Mouse (Mus musculus): ENCODE measurements at regions not wholly inside any gene's neighbourhood (a gene's known extent, or its start where the extent isn't known, plus 50 kb on each side); places are given as distances from the start of the nearest gene placed in this dataset.

- no peaks in the 10 kb centered on the region for H3K36me3 ChIP-seq
- no peak for ATAC-seq (ENCODE audit: borderline replicate concordance, extremely low read depth, low FRiP score, low TSS enrichment)
- 39% methylated on average over 17 of the region's 17 CpGs for WGBS
- H3K4me2 ChIP-seq = no peak overlapping the region
- no peak overlapping the region for H3K27ac ChIP-seq
- H3K27me3 ChIP-seq = no peaks in the 10 kb centered on the region
- H3K9me3 ChIP-seq = no peaks in the 10 kb centered on the region
- 0 out of 2 replicates have a peak, but pooled peaks cover 7% of the 10 kb centered on the region for H3K4me1 ChIP-seq
- H3K4me3 ChIP-seq = no peak overlapping the region
- H3K9ac ChIP-seq = no peak overlapping the region
Measured at GRCm38 (mm10) chr1:193988970-193989904, 619.1 kb upstream of the Camk1g start.

GRCm38 (mm10) chr1:193980571-193980970, 610.5 kb upstream of the Camk1g start:
- Histone ChIP-seq H3K27ac (no peak overlapping the region), H3K27me3 (no peaks in the 10 kb centered on the region), H3K4me3 (no peak overlapping the region), H3K9me3 (no peaks in the 10 kb centered on the region), H3K4me1 (no peaks in the 10 kb centered on the region), H3K36me3 (no peaks in the 10 kb centered on the region), H3K9ac (no peak overlapping the region), H3K4me2 (no peak overlapping the region)
- 69% methylated on average over 4 of the region's 4 CpGs for WGBS
- no peak for ATAC-seq (ENCODE audit: borderline replicate concordance, extremely low read depth, low FRiP score, low TSS enrichment)

- Histone ChIP-seq H3K27ac (no peak overlapping the region), H3K4me1 (peaks cover 10% of the 10 kb centered on the region; the same call in 1 of the 2 replicates), H3K9me3 (no peaks in the 10 kb centered on the region), H3K9ac (no peak overlapping the region), H3K4me3 (no peak overlapping the region), H3K36me3 (no peaks in the 10 kb centered on the region), H3K27me3 (no peaks in the 10 kb centered on the region), H3K4me2 (no peak overlapping the region)
- WGBS = 55% methylated on average over 1 of the region's 1 CpGs
- no peak for ATAC-seq (ENCODE audit: borderline replicate concordance, extremely low read depth, low FRiP score, low TSS enrichment)
Measured at GRCm38 (mm10) chr1:193971537-193971936, 601.4 kb upstream of the Camk1g start.

GRCm38 (mm10) chr1:193969264-193969908, 599.3 kb upstream of the Camk1g start:
- Histone ChIP-seq H3K9ac (no peak overlapping the region), H3K4me1 (peaks cover 10% of the 10 kb centered on the region; the same call in 1 of the 2 replicates), H3K4me3 (no peak overlapping the region), H3K4me2 (no peak overlapping the region), H3K27me3 (no peaks in the 10 kb centered on the region), H3K9me3 (no peaks in the 10 kb centered on the region), H3K36me3 (no peaks in the 10 kb centered on the region), H3K27ac (no peak overlapping the region; the same call in 1 of the 2 replicates)
- peak; percentile 56; the same call in 1 of the 2 replicates for ATAC-seq (ENCODE audit: borderline replicate concordance, extremely low read depth, low FRiP score, low TSS enrichment)
- 38% methylated on average over 4 of the region's 4 CpGs for WGBS

- no peak overlapping the region for H3K4me3 ChIP-seq
- peaks cover 10% of the 10 kb centered on the region; the same call in 1 of the 2 replicates for H3K4me1 ChIP-seq
- no peaks in the 10 kb centered on the region for H3K27me3 ChIP-seq
- H3K9ac ChIP-seq = no peak overlapping the region
- no peaks in the 10 kb centered on the region for H3K36me3 ChIP-seq
- no peaks in the 10 kb centered on the region for H3K9me3 ChIP-seq
- no peak overlapping the region for H3K4me2 ChIP-seq
- no peak overlapping the region for H3K27ac ChIP-seq
- 63% methylated on average over 4 of the region's 4 CpGs for WGBS
- no peak for ATAC-seq (ENCODE audit: borderline replicate concordance, extremely low read depth, low FRiP score, low TSS enrichment)
Measured at GRCm38 (mm10) chr1:193967957-193968926, 598.1 kb upstream of the Camk1g start.

- Histone ChIP-seq H3K27me3 (no peaks in the 10 kb centered on the region), H3K36me3 (no peaks in the 10 kb centered on the region)
Measured at GRCm38 (mm10) chr1:193966652-193967555, 596.8 kb upstream of the Camk1g start.

GRCm38 (mm10) chr1:193965278-193965677, 595.2 kb upstream of the Camk1g start:
- no peak overlapping the region for H3K9ac ChIP-seq
- H3K36me3 ChIP-seq = no peaks in the 10 kb centered on the region
- WGBS = 54% methylated on average over 1 of the region's 1 CpGs
- H3K4me3 ChIP-seq = no peak overlapping the region
- H3K9me3 ChIP-seq = no peaks in the 10 kb centered on the region
- H3K27me3 ChIP-seq = no peaks in the 10 kb centered on the region
- H3K4me1 ChIP-seq = peaks cover 10% of the 10 kb centered on the region; the same call in 1 of the 2 replicates
- no peak for ATAC-seq (ENCODE audit: borderline replicate concordance, extremely low read depth, low FRiP score, low TSS enrichment)
- no peak overlapping the region for H3K4me2 ChIP-seq
- no peak overlapping the region for H3K27ac ChIP-seq

More at GRCm38 (mm10) chr1:193966652-193967555, 596.8 kb upstream of the Camk1g start:
- H3K4me3 ChIP-seq = no peak overlapping the region
- no peaks in the 10 kb centered on the region for H3K9me3 ChIP-seq
- no peak overlapping the region for H3K9ac ChIP-seq
- peaks cover 10% of the 10 kb centered on the region; the same call in 1 of the 2 replicates for H3K4me1 ChIP-seq
- ATAC-seq (ENCODE audit: borderline replicate concordance, extremely low read depth, low FRiP score, low TSS enrichment) = no peak
- H3K4me2 ChIP-seq = no peak overlapping the region
- H3K27ac ChIP-seq = no peak overlapping the region
- WGBS = 33% methylated on average over 1 of the region's 1 CpGs

- Histone ChIP-seq H3K27me3 (no peaks in the 10 kb centered on the region), H3K4me1 (no peaks in the 10 kb centered on the region), H3K36me3 (no peaks in the 10 kb centered on the region), H3K9ac (no peak overlapping the region), H3K9me3 (no peaks in the 10 kb centered on the region), H3K27ac (no peak overlapping the region), H3K4me2 (no peak overlapping the region), H3K4me3 (no peak overlapping the region)
- no peak for ATAC-seq (ENCODE audit: borderline replicate concordance, extremely low read depth, low FRiP score, low TSS enrichment)
Measured at GRCm38 (mm10) chr1:193951936-193952335, 581.8 kb upstream of the Camk1g start.

- H3K27ac ChIP-seq = no peak overlapping the region
- H3K9ac ChIP-seq = no peak overlapping the region
- H3K36me3 ChIP-seq = no peaks in the 10 kb centered on the region
- no peaks in the 10 kb centered on the region for H3K4me1 ChIP-seq
- no peak overlapping the region for H3K4me3 ChIP-seq
- no peak for ATAC-seq (ENCODE audit: borderline replicate concordance, extremely low read depth, low FRiP score, low TSS enrichment)
- H3K9me3 ChIP-seq = no peaks in the 10 kb centered on the region
- H3K4me2 ChIP-seq = no peak overlapping the region
- H3K27me3 ChIP-seq = no peaks in the 10 kb centered on the region
Measured at GRCm38 (mm10) chr1:193949817-193950216, 579.7 kb upstream of the Camk1g start.

- ATAC-seq (ENCODE audit: borderline replicate concordance, extremely low read depth, low FRiP score, low TSS enrichment) = no peak
- H3K27ac ChIP-seq = no peak overlapping the region
- H3K9me3 ChIP-seq = no peaks in the 10 kb centered on the region
- no peaks in the 10 kb centered on the region for H3K4me1 ChIP-seq
- no peaks in the 10 kb centered on the region for H3K27me3 ChIP-seq
- H3K4me3 ChIP-seq = no peak overlapping the region
- no peaks in the 10 kb centered on the region for H3K36me3 ChIP-seq
- no peak overlapping the region for H3K9ac ChIP-seq
- H3K4me2 ChIP-seq = no peak overlapping the region
- WGBS = 81% methylated on average over 6 of the region's 6 CpGs
Measured at GRCm38 (mm10) chr1:193946953-193947586, 577.0 kb upstream of the Camk1g start.
